Mouse (Mus musculus) heart, postnatal 14 days (tissue): ENCODE results near the gene Pigr. TPM values are rescaled to one million over a fixed set of nuclear protein-coding genes. Genes with fewer than 3 reads are reported as not detected.

Experiments
- DNase-seq, 2 experiments: peaks; one replicate each; pipeline ENCODE4 v3.0.0; 2021 to 2022
- intact Hi-C: fragments of 180-260 bp; cut with DNase I; formaldehyde crosslinking; loops from one replicate; pipeline ENCODE4 v1.15.1; 2025
- total RNA-seq, 2 experiments: library from RNA; stranded (reverse); gene quantifications; 2 replicates each; pipeline ENCODE4 v1.2.3; 2021

The Pigr gene
- total RNA-seq, 2 experiments from 2014 or later = 0.19 TPM; not detected in 1

GRCm38 (mm10) chr1:130821911-130822625 lies 4.4 kb upstream of the Pigr start:
- no peak for DNase-seq
- intact Hi-C loops = no loop called here

- intact Hi-C loops = no loop called here
- no peak for DNase-seq
Measured at GRCm38 (mm10) chr1:130828656-130829055, 2.2 kb downstream of the Pigr start.

- intact Hi-C loops = no loop called here
- DNase-seq = no peak
Measured at GRCm38 (mm10) chr1:130829906-130830830, 3.7 kb downstream of the Pigr start.

DNA sequence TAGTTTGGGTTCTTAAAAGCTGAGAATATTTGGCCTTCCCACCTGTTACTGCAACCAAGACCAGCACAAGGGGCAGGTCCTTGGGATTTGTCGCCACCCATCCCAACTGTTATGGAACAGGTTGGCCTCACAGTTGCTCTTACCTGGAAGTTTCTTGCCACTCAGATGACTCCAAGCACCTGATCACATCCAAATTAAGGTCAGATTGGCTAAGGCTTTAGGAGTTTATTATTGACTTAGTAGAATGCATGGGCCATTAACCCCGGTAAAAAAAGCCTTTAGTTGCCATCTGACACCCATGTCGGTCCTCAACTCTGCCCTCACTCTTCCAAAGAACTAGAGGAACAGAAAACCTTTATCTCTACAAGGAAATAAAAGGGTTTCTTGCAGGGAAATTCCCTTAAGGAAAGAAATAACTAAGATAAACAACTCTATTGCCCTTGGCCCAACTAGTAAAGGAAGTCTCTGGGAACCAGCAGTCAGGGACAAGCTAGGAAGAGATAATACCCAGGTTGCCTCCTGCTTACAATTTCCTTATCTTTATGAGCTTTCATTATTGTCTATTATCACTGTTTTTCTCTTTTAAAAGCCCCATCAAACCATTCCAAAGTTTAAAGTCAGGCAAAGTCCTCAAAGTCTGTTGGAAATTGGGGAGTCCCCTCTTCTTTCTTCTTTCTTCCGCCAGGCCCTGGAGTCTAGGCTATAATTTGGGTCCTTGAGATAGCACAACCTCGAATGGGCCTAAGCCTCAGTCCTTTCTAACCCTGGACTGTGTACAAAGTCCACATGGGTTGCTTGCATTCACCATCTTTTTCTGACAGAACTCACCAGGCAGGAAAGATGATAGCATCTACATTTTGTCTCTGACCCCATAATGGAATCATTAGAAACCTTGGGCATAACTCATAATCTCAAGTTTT lies 6.0 kb downstream of the Pigr start:
- DNase-seq = no peak
- intact Hi-C loops = no loop called here

- intact Hi-C loops = no loop called here
- DNase-seq = no peak
Measured at GRCm38 (mm10) chr1:130835161-130835936, 8.9 kb downstream of the Pigr start.

GRCm38 (mm10) chr1:130838288-130838687 lies 11.8 kb downstream of the Pigr start:
- peak in 1 of 2 experiments; percentile 5 for DNase-seq
- intact Hi-C loops = no loop called here

DNA sequence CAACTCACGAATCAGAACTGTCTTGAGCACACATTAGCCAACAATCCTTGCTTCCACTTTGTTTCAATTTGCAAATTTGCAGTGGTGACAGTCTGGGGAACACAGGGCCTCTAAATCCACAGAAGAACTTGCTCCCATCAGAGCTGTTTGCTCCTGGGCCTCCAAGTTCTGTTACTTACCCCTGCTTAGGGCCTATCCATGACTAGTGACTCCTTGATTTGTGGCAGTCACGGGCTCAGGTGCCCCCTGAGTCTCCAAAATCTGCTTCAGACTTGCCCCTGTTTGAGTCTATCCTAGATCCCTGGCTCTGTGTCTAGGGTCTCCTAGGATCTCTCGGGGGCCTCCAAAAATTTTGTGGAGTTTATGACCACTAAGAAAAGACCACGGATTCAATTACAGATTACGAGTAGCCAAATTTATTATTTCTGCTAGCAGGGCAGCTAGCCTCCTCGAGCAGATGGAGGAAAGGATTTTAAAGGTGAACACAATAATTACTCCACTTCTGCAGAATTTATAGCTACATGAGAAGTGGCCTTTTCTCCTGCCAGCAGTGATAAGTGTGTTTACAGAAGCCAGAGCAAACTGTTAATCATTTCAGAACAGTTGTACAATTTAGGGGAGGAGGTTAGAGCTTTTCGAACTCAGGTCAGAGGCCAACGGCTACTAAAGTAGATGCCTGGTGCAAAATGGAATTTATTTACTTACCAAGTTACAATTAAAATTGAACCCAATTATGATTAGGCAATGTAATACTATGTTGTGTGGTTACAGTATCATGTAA lies 14.3 kb downstream of the Pigr start:
- no peak for DNase-seq
- intact Hi-C loops = no loop called here

DNA sequence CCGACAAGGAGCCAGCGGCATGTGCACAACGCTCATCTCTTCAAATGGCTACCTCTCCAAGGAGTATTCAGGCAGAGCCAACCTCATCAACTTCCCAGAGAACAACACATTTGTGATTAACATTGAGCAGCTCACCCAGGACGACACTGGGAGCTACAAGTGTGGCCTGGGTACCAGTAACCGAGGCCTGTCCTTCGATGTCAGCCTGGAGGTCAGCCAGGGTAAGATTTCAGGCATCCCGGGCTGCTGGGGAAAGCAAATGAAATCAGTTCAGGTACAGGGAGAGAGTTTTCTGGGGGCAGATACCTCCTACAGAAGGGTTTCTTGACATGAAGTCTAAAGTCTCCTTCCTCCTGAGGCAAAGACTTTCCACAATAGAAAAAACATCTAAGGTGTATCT lies 15.1 kb downstream of the Pigr start:
- DNase-seq = no peak
- intact Hi-C loops = no loop called here

DNA sequence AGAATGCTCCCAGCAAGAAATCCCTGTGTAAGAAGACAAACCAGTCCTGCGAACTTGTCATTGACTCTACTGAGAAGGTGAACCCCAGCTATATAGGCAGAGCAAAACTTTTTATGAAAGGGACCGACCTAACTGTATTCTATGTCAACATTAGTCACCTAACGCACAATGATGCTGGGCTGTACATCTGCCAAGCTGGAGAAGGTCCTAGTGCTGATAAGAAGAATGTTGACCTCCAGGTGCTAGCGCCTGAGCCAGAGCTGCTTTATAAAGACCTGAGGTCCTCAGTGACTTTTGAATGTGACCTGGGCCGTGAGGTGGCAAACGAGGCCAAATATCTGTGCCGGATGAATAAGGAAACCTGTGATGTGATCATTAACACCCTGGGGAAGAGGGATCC lies 18.0 kb downstream of the Pigr start:
- DNase-seq = no peak
- intact Hi-C loops = no loop called here

DNA sequence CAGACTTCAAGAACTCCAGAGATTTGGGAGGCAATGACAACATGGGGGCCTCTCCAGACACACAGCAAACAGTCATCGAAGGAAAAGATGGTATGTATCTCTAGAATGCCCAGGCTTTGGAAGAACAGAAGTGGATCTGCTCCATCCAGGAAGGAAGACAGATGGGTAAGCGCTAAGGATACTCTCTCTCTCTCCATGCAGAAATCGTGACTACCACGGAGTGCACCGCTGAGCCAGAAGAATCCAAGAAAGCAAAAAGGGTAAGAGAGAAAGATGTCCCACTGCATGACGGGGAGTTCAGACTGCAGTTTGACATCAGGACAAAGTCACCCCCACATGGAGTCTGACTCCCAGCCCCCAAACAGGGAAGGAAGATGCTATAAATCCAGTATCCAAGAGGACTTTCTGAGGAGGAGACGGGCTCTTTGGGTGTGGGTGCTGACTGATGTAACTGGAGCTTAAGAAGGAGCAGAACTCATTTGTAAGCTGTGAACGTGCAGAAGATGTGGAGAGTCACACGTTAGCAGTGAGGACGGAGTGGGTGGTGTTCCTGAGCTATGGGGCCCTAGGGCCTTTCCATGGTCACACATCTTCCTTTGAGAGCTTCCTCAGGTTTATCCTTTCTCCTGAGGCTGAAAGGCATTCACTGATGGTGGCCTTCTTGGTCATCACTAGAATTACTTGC lies 23.2 kb downstream of the Pigr start:
- DNase-seq = no peak
- intact Hi-C loops = no loop called here

DNA sequence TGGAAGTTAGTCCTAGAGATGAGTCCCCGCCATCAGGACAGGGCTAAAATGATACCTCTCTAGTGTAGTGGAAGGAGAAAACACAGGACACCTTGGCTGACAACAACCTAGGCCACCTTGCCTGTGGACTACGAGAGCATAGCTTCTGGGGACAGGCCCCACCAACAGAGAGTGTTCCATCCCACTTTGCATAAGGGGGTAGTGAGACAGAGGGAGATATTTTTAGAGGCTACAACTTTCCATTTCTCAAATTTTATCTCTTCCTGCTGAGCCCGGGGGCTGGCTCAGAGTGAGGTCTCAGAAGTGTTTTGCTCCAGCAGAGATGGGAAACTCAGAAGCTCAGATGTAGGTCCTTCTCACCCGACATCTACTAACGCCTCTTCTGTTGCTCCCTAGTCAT lies 23.9 kb downstream of the Pigr start:
- intact Hi-C loops = no loop called here
- no peak for DNase-seq

- DNase-seq = peak; percentile 11 to 27
- intact Hi-C loops = no loop called here
Measured at GRCm38 (mm10) chr1:130854819-130855218, 28.3 kb downstream of the Pigr start.

DNA sequence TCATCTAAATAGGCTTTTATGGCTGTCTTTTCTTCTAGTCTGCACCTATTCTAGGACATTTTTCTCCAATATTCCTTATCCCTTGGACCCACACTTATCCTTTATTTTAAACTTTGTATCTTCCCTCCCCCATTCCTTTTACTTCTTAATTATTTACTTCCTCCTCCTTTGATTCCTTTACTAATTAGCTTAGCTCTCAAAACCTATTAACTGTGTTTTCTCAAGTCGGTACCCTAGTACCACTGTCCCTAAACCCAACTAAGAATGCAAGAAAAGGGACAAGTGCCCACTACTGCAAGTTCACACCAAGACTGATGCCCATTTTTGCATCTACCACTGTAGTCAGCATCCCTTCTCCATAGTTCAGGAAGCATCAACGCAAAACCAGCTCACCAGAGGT lies 29.2 kb downstream of the Pigr start:
- intact Hi-C loops = no loop called here
- DNase-seq = no peak

DNA sequence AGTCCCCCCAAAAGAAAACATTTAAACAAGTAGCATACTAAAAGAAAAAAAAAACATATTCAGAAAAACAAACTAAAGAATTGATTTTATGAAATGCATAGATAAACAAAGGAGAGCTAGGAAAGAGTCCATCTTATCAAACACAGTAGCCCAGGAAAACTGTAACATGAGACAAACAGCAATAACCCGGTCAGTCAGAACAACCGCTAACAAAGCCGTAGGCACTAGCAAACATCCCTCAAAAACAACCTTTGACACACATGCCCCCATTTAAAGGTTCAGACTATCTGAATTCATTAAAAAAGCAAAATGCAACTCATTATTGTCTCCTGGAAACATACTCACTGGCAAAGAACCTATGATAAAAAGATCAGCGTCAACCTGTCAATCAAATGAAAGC lies 31.0 kb downstream of the Pigr start:
- intact Hi-C loops = no loop called here
- no peak for DNase-seq

- intact Hi-C loops = no loop called here
- peak in 1 of 2 experiments; percentile 2 for DNase-seq
Measured at GRCm38 (mm10) chr1:130864238-130864637, 37.8 kb downstream of the Pigr start.

DNA sequence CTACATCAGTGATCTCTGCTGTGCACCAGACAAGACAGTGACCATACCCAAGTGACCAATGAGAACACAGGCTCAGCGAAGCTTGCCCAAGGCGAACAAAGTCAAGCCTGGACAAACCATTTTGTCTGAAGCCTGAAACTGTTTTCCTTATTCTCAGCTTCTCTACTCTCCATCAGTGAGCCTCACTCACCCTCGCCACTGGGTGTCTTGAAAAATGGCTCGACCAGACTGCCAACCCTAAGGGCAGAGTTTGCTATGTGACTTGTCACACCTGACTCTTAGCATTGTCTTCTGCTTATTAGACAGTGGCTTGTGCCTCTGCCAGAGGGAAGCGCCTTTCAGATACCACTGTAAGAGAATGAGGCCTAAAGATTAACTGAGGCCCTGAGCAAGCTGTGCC lies 38.3 kb downstream of the Pigr start:
- no peak for DNase-seq
- intact Hi-C loops = no loop called here

DNA sequence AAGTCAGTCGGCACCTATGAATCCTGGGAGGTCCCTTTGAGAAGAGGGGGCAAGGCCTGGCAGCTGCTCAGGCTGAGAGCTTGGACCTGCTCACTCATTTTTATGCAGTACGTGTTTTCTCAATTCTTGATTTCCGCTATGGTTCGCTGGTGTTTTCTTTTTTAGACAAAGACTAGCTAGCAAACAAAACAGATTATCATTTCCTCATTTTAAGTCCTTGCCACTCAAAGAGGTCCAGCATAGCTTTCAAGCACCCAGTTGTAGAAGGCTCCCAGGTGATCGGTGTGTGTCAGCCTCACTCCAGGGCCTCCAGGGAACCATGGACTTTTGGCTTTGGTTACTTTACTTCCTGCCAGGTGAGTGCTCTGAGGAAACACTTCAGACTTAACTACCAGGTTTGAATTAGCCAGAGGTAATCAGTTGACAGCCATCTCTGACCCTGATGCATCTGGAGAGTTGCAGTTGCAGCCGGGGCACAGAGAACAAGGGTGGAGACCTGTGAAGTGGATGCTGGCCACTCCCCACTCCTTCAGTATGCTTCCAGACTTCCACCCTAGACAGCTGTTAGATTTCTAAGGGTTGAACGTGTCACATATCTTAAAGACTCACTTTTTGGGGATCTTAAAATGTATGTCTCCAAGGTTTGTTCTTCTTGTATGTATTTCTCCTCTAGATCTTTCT lies 39.2 kb downstream of the Pigr start, which contains the start of gene Fcmr:
Gene Fcmr (plus strand): TSS at position 129 of the 681 bp plus-strand sequence.
- intact Hi-C loops = no loop called here

DNA sequence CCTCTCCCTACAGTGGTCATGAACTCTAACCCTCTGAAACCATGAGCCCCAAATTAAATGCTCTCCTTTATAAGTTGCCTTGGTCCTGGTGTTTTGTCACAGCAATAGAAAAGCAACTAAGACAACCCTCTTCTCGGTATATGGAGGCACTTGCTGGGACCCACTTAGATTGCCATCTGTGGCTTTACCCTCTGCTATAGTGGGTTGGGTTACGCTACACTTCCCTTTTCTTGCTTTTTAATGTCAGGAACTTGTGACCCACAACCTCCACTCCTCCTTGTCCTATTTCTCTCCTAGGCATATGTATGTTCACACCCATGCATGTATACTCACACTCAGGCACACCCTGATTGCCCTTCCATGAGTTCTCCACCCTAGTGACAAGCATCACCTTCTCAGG lies 46.4 kb downstream of the Pigr start:
- DNase-seq = no peak
- intact Hi-C loops = loop anchor here (10.0 kb wide), 1 partner anchor 328 kb away; no protein-coding TSS in a partner anchor

More for the DNA sequence above, 39.2 kb downstream of the Pigr start, which contains the start of gene Fcmr:
- no peak for DNase-seq
